Mouse (Mus musculus) testis, adult 2 months (tissue): Measurements from ENCODE around the gene Gm44805.

ENCODE experiments used
- CTCF ChIP-seq: fragments of 200-500 bp; IDR thresholded peaks from 2 replicates; pipeline ENCODE4 v1.5.1; 2012; ENCODE audit warnings: low read depth, mild to moderate bottlenecking, inconsistent platforms, low read length, moderate library complexity; ENCODE audit not compliant: control insufficient read depth, insufficient read depth, insufficient replicate concordance
- POLR2A ChIP-seq: fragments of 200-500 bp; IDR thresholded peaks from 2 replicates; pipeline ENCODE4 v1.6.1; 2012; ENCODE audit warnings: low read depth, mild to moderate bottlenecking, inconsistent platforms, low read length, moderate library complexity; ENCODE audit not compliant: control insufficient read depth

GRCm38 (mm10) chr7:19694336-19695212 is 13.4 kb upstream of the Gm44805 start:
- TF ChIP-seq CTCF (no peak), POLR2A (no peak)
